In the genomic region with DNA sequence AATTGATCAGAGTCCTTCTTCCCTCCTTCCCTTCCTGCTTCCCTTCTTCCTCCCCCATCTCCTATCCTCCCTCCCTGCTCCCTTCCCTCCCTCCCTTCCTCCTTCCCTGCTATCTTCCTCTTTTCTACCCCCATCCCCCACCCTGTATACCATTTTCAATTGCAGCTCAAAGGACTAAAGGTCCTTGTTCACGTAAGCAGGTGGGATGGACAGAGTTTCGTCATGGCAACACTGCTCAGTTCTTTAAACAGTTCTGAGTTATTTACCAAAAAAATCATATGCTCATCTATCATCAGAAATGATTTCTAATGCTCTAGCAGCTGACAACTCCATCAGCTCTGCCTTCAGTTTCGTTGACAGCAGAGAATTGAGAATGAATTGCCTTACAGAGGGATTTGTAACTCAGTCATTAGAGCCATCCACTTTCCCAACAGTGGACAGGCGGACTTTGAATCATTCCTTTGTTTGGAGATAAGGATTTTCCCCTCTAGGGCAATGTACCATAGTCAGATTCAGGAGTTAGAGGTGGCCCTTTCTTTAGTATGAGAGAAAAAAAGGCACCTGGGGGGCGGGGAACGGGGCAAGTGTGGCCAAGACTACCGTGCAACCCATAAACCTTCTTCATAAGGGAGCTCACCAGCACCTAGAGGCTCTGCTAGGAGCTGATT, we compare ENCODE assay signal across 22 mouse cellular contexts.
A peak's percentile ranks its signal among the peaks of the same experiment; 100 is the strongest.
DNase-seq lines count a peak whose midpoint lies in the region; ATAC-seq and TF ChIP-seq lines count a peak whose summit lies in the region.
"Had no signal": no experiment of that assay in that cellular context is flagged by ENCODE, and none has a peak within 500 bp of the region (broad histone marks: within the 10 kb centered on the region; RNA-seq: fewer than 3 reads in every experiment).

No protein-coding gene starts in this region.

- peaks cover 35% of the 10 kb centered on the region for H3K4me1 ChIP-seq in forebrain, embryonic 10.5 days
- H3K4me1 ChIP-seq in forebrain, embryonic 13.5 days: peaks cover 5% of the 10 kb centered on the region
- peaks cover 11% of the 10 kb centered on the region for H3K4me1 ChIP-seq in intestine, embryonic 16.5 days (ENCODE audit: control insufficient read depth, insufficient read depth, low read length)
- H3K4me1 ChIP-seq in liver, embryonic 13.5 days (replicated peaks): no peaks in the 10 kb centered on the region
- H3K4me1 ChIP-seq in liver, postnatal 0 days (ENCODE audit: insufficient read depth): no peaks in the 10 kb centered on the region
- H3K4me1 ChIP-seq in hindbrain, embryonic 16.5 days (ENCODE audit: control insufficient read depth, insufficient read depth, low read depth, low read length): no peaks in the 10 kb centered on the region
- H3K4me1 ChIP-seq: forebrain, embryonic 15.5 days had no signal

- H3K36me3 ChIP-seq in forebrain, embryonic 10.5 days (replicated peaks): no peaks in the 10 kb centered on the region
- no peaks in the 10 kb centered on the region for H3K36me3 ChIP-seq in forebrain, embryonic 13.5 days (ENCODE audit: poor library complexity, severe bottlenecking)
- H3K36me3 ChIP-seq in intestine, embryonic 16.5 days (ENCODE audit: control insufficient read depth, insufficient read depth, low read length): no peaks in the 10 kb centered on the region
- H3K36me3 ChIP-seq in liver, embryonic 13.5 days: no peaks in the 10 kb centered on the region
- H3K36me3 ChIP-seq in liver, postnatal 0 days (replicated peaks; ENCODE audit: insufficient read depth, low read length): no peaks in the 10 kb centered on the region
- no peaks in the 10 kb centered on the region for H3K36me3 ChIP-seq in hindbrain, embryonic 16.5 days (ENCODE audit: control insufficient read depth, insufficient read depth, low read length)
- H3K36me3 ChIP-seq: embryonic facial prominence, embryonic 10.5 days; forebrain, embryonic 15.5 days; G1E; heart, embryonic 10.5 days; hindbrain, embryonic 12.5 days had no signal

- H3K9ac ChIP-seq in forebrain, embryonic 13.5 days: no peak overlapping the region
- H3K9ac ChIP-seq in intestine, embryonic 16.5 days (ENCODE audit: low read depth, low read length): no peak overlapping the region
- H3K9ac ChIP-seq in liver, embryonic 13.5 days: no peak overlapping the region
- H3K9ac ChIP-seq in liver, postnatal 0 days (replicated peaks): no peak overlapping the region
- no peak overlapping the region for H3K9ac ChIP-seq in hindbrain, embryonic 16.5 days (ENCODE audit: low read depth, low read length)
- H3K9ac ChIP-seq: forebrain, embryonic 15.5 days; hindbrain, embryonic 12.5 days had no signal

- no peak overlapping the region for H3K4me3 ChIP-seq in forebrain, embryonic 10.5 days
- H3K4me3 ChIP-seq in forebrain, embryonic 13.5 days: no peak overlapping the region
- no peak overlapping the region for H3K4me3 ChIP-seq in intestine, embryonic 16.5 days (ENCODE audit: low read length)
- no peak overlapping the region for H3K4me3 ChIP-seq in liver, embryonic 13.5 days (replicated peaks)
- H3K4me3 ChIP-seq in liver, postnatal 0 days (ENCODE audit: low read depth, low read length): no peak overlapping the region
- H3K4me3 ChIP-seq in hindbrain, embryonic 16.5 days (ENCODE audit: low read length): no peak overlapping the region
- H3K4me3 ChIP-seq: embryonic facial prominence, embryonic 10.5 days; forebrain, embryonic 15.5 days; heart, embryonic 10.5 days; hindbrain, embryonic 12.5 days had no signal

- no peak overlapping the region for H3K4me2 ChIP-seq in forebrain, embryonic 13.5 days
- H3K4me2 ChIP-seq in intestine, embryonic 16.5 days (ENCODE audit: low read depth, low read length): 0 out of 2 replicates have a peak overlapping the region, but pooled peaks have one; percentile 11
- no peak overlapping the region for H3K4me2 ChIP-seq in liver, embryonic 13.5 days
- H3K4me2 ChIP-seq in liver, postnatal 0 days (ENCODE audit: low read depth, low read length): peak overlapping the region; percentile 40; the same call in 1 of the 2 replicates
- H3K4me2 ChIP-seq in hindbrain, embryonic 16.5 days (ENCODE audit: low read length): no peak overlapping the region
- H3K4me2 ChIP-seq: forebrain, embryonic 15.5 days; hindbrain, embryonic 12.5 days had no signal

- no peak for ATAC-seq in forebrain, embryonic 13.5 days
- peak; percentile 85 for ATAC-seq in intestine, embryonic 16.5 days
- ATAC-seq in liver, embryonic 13.5 days (ENCODE audit: low read depth): peak; percentile 62; the same call in 1 of the 2 replicates
- peak; percentile 94 for ATAC-seq in liver, postnatal 0 days
- ATAC-seq in hindbrain, embryonic 16.5 days: no peak
- ATAC-seq: CD4-positive, CD25-positive, alpha-beta regulatory T cell, adult 4 months; forebrain, embryonic 15.5 days had no signal

- TF ChIP-seq EP300 in liver, postnatal 0 days (IDR thresholded peaks at IDR 0.05; ENCODE audit: low read depth): peak; percentile 55; the same call in 1 of the 2 replicates

- WGBS in forebrain, embryonic 10.5 days: 41% methylated on average over 7 of the region's 7 CpGs
- WGBS in forebrain, embryonic 13.5 days: 35% methylated on average over 7 of the region's 7 CpGs
- 45% methylated on average over 7 of the region's 7 CpGs for WGBS in intestine, embryonic 16.5 days
- 54% methylated on average over 7 of the region's 7 CpGs for WGBS in liver, embryonic 13.5 days (ENCODE audit: insufficient replicate concordance)
- 53% methylated on average over 7 of the region's 7 CpGs for WGBS in liver, postnatal 0 days (ENCODE audit: insufficient replicate concordance)
- WGBS in hindbrain, embryonic 16.5 days: 52% methylated on average over 7 of the region's 7 CpGs

- DNase-seq in forebrain, embryonic 10.5 days (ENCODE audit: extremely low spot score, low spot score): no peak
- DNase-seq in liver, embryonic 13.5 days: no peak
- DNase-seq in liver, postnatal 0 days: peak; percentile 29
- no peak for DNase-seq in adrenal gland, postnatal 10 days
- DNase-seq in adrenal gland, postnatal 14 days: no peak
- DNase-seq: adrenal gland, postnatal 25 days; B cell, adult 2 months; cerebellum, adult 18-20 months; cerebellum, adult 9-11 months; gastrocnemius, postnatal 10 days; heart, adult 18-20 months; heart, postnatal 10 days; heart, postnatal 4 days had no signal

- H3K9me3 ChIP-seq in forebrain, embryonic 10.5 days: no peaks in the 10 kb centered on the region
- H3K9me3 ChIP-seq in forebrain, embryonic 13.5 days (replicated peaks): no peaks in the 10 kb centered on the region
- H3K9me3 ChIP-seq in intestine, embryonic 16.5 days (ENCODE audit: control insufficient read depth, low read length): no peaks in the 10 kb centered on the region
- no peaks in the 10 kb centered on the region for H3K9me3 ChIP-seq in liver, embryonic 13.5 days (replicated peaks)
- no peaks in the 10 kb centered on the region for H3K9me3 ChIP-seq in liver, postnatal 0 days (ENCODE audit: low read length)
- no peaks in the 10 kb centered on the region for H3K9me3 ChIP-seq in hindbrain, embryonic 16.5 days (ENCODE audit: control insufficient read depth, low read length)
- H3K9me3 ChIP-seq: embryonic facial prominence, embryonic 10.5 days; forebrain, embryonic 15.5 days; G1E; heart, embryonic 10.5 days; hindbrain, embryonic 12.5 days had no signal

- peak overlapping the region; percentile 60; the same call in 1 of the 2 replicates for H3K27ac ChIP-seq in forebrain, embryonic 10.5 days
- no peak overlapping the region for H3K27ac ChIP-seq in forebrain, embryonic 13.5 days
- no peak overlapping the region for H3K27ac ChIP-seq in intestine, embryonic 16.5 days (ENCODE audit: low read length)
- peak overlapping the region; percentile 31; the same call in 1 of the 2 replicates for H3K27ac ChIP-seq in liver, embryonic 13.5 days
- H3K27ac ChIP-seq in liver, postnatal 0 days (ENCODE audit: low read depth): peak overlapping the region; percentile 92
- H3K27ac ChIP-seq in hindbrain, embryonic 16.5 days (ENCODE audit: low read depth, low read length): no peak overlapping the region
- H3K27ac ChIP-seq: embryonic facial prominence, embryonic 10.5 days; forebrain, embryonic 15.5 days; heart, embryonic 10.5 days; hindbrain, embryonic 12.5 days had no signal

- no peak for TF ChIP-seq CTCF in liver, postnatal 0 days (IDR thresholded peaks at IDR 0.05; ENCODE audit: low read depth)

- peaks cover 9% of the 10 kb centered on the region; the same call in 1 of the 2 replicates for H3K27me3 ChIP-seq in forebrain, embryonic 10.5 days (ENCODE audit: poor library complexity, severe bottlenecking)
- H3K27me3 ChIP-seq in forebrain, embryonic 13.5 days: no peaks in the 10 kb centered on the region
- H3K27me3 ChIP-seq in intestine, embryonic 16.5 days (replicated peaks; ENCODE audit: control insufficient read depth, insufficient read depth, low read length): no peaks in the 10 kb centered on the region
- no peaks in the 10 kb centered on the region for H3K27me3 ChIP-seq in liver, embryonic 13.5 days
- H3K27me3 ChIP-seq in liver, postnatal 0 days (ENCODE audit: insufficient read depth, low read length): no peaks in the 10 kb centered on the region
- H3K27me3 ChIP-seq in hindbrain, embryonic 16.5 days (replicated peaks; ENCODE audit: control insufficient read depth, insufficient read depth, low read length): no peaks in the 10 kb centered on the region
- H3K27me3 ChIP-seq: forebrain, embryonic 15.5 days; hindbrain, embryonic 12.5 days had no signal

Comparison
In these comparisons a context has a peak if more than half of its experiments do, and no peak if none do; other contexts are left out.
1. H3K27ac ChIP-seq: peak in forebrain, embryonic 10.5 days (single experiment), liver, embryonic 13.5 days (single experiment) and liver, postnatal 0 days (single experiment); none in forebrain, embryonic 13.5 days (single experiment), intestine, embryonic 16.5 days (single experiment) and hindbrain, embryonic 16.5 days (single experiment).
2. H3K4me2 ChIP-seq: peak in intestine, embryonic 16.5 days (single experiment) and liver, postnatal 0 days (single experiment); none in forebrain, embryonic 13.5 days (single experiment), liver, embryonic 13.5 days (single experiment) and hindbrain, embryonic 16.5 days (single experiment).
3. ATAC-seq: peak in intestine, embryonic 16.5 days (single experiment), liver, embryonic 13.5 days (single experiment) and liver, postnatal 0 days (single experiment); none in forebrain, embryonic 13.5 days (single experiment) and hindbrain, embryonic 16.5 days (single experiment).